Mouse (Mus musculus) embryo, embryonic 11.5 days (tissue): Measurements from ENCODE around the gene Ago3.

ENCODE experiments used
- DNase-seq: peaks from one replicate; pipeline ENCODE4 v3.0.0-alpha.2; 2012; ENCODE audit warnings: low read depth, low spot score

Gene Ago3

GRCm38 (mm10) chr4:126310344-126310743 is 119.0 kb downstream of the Ago3 start:
- no peak for DNase-seq

GRCm38 (mm10) chr4:126309922-126310309 is 119.4 kb downstream of the Ago3 start:
- DNase-seq: peak; percentile 86

GRCm38 (mm10) chr4:126309211-126309921 is 120.0 kb downstream of the Ago3 start:
- no peak for DNase-seq

- no peak for DNase-seq
Measured at GRCm38 (mm10) chr4:126306827-126307226, 122.5 kb downstream of the Ago3 start.

- DNase-seq: no peak
Measured at GRCm38 (mm10) chr4:126306058-126306457, 123.3 kb downstream of the Ago3 start.

GRCm38 (mm10) chr4:126305428-126305827 is 123.9 kb downstream of the Ago3 start:
- DNase-seq: no peak

GRCm38 (mm10) chr4:126303877-126304276 is 125.5 kb downstream of the Ago3 start:
- no peak for DNase-seq

- no peak for DNase-seq
Measured at GRCm38 (mm10) chr4:126301584-126302309, 127.6 kb downstream of the Ago3 start.

GRCm38 (mm10) chr4:126300916-126301583 is 128.3 kb downstream of the Ago3 start:
- DNase-seq: no peak

GRCm38 (mm10) chr4:126296617-126297101 is 132.7 kb downstream of the Ago3 start:
- no peak for DNase-seq

GRCm38 (mm10) chr4:126295937-126296336 is 133.4 kb downstream of the Ago3 start:
- DNase-seq: no peak

GRCm38 (mm10) chr4:126295152-126295551 is 134.2 kb downstream of the Ago3 start:
- no peak for DNase-seq

- DNase-seq: no peak
Measured at GRCm38 (mm10) chr4:126291196-126291595, 138.2 kb downstream of the Ago3 start.

- no peak for DNase-seq
Measured at GRCm38 (mm10) chr4:126290314-126290713, 139.0 kb downstream of the Ago3 start.

GRCm38 (mm10) chr4:126288085-126288666 is 141.2 kb downstream of the Ago3 start:
- DNase-seq: no peak

- no peak for DNase-seq
Measured at GRCm38 (mm10) chr4:126287302-126287995, 141.9 kb downstream of the Ago3 start.

- DNase-seq: no peak
Measured at GRCm38 (mm10) chr4:126286492-126286891, 142.9 kb downstream of the Ago3 start, which contains the start of gene Col8a2. Col8a2 (plus strand) TSS chr4:126286793.

- no peak for DNase-seq
Measured at GRCm38 (mm10) chr4:126283582-126283981, 145.8 kb downstream of the Ago3 start.

- DNase-seq: no peak
Measured at GRCm38 (mm10) chr4:126281706-126282105, 147.7 kb downstream of the Ago3 start.
